7 mouse cellular contexts compared by ENCODE assay signal in genomic region chr1:75317241-75318201, GRCm38 (mm10). TPM values are rescaled to one million over a fixed set of nuclear protein-coding genes. Genes with fewer than 3 reads are reported as not detected.
DNase-seq lines count a peak whose midpoint lies in the region; ATAC-seq lines count a peak whose summit lies in the region.

Gene Dnpep (minus strand): TSS chr1:75317990.

- WGBS in intestine, embryonic 16.5 days, result under 1% methylated on average over 90 of the region's 92 CpGs
- WGBS in midbrain, embryonic 11.5 days, result under 1% methylated on average over 90 of the region's 92 CpGs

- peaks cover 11% of the 10 kb centered on the region for H3K4me1 ChIP-seq in intestine, embryonic 16.5 days (ENCODE audit: control insufficient read depth, insufficient read depth, low read length)
- peaks cover 9% of the 10 kb centered on the region for H3K4me1 ChIP-seq in midbrain, embryonic 11.5 days (ENCODE audit: control insufficient read depth, insufficient read depth, low read length)

- no peaks in the 10 kb centered on the region for H3K27me3 ChIP-seq in intestine, embryonic 16.5 days (replicated peaks; ENCODE audit: control insufficient read depth, insufficient read depth, low read length)
- H3K27me3 ChIP-seq in midbrain, embryonic 11.5 days (ENCODE audit: control insufficient read depth, insufficient read depth, low read length), result no peaks in the 10 kb centered on the region

- H3K4me3 ChIP-seq in intestine, embryonic 16.5 days (ENCODE audit: low read length), result peak within 1 kb of the TSS; percentile 79
- H3K4me3 ChIP-seq in midbrain, embryonic 11.5 days (ENCODE audit: low read depth, low read length), result peak within 1 kb of the TSS; percentile 58

- H3K36me3 ChIP-seq in intestine, embryonic 16.5 days (ENCODE audit: control insufficient read depth, insufficient read depth, low read length), result no peaks in the 10 kb centered on the region
- peaks cover 8% of the 10 kb centered on the region for H3K36me3 ChIP-seq in midbrain, embryonic 11.5 days (ENCODE audit: control insufficient read depth, insufficient read depth, low read length)

- DNase-seq in adrenal gland, adult 8-10 months, result peak; percentile 100
- DNase-seq in embryo, embryonic 9.5 days (ENCODE audit: extremely low spot score), result peak; percentile 100
- peak; percentile 100 for DNase-seq in gastrocnemius, postnatal 4 days (ENCODE audit: low spot score in 2 of 2)
- DNase-seq in left cerebral cortex, postnatal 36 days (ENCODE audit: low spot score in 2 of 2), result peak; percentile 100
- DNase-seq in midbrain, embryonic 11.5 days (ENCODE audit: low spot score, missing footprints), result peak; percentile 100
- peak; percentile 100 for DNase-seq in skeletal muscle tissue, adult 2 months (ENCODE audit: low read depth, low spot score)

- peak; percentile 97 for ATAC-seq in intestine, embryonic 16.5 days
- ATAC-seq in midbrain, embryonic 11.5 days (ENCODE audit: low FRiP score), result peak; percentile 98

- H3K27ac ChIP-seq in intestine, embryonic 16.5 days (ENCODE audit: low read length), result peak within 1 kb of the TSS; percentile 97
- peak within 1 kb of the TSS; percentile 80 for H3K27ac ChIP-seq in midbrain, embryonic 11.5 days (ENCODE audit: low read depth, low read length)

- intact Hi-C loops in left cerebral cortex, postnatal 36 days (cut with DNase I), result no loop called here

- H3K4me2 ChIP-seq in intestine, embryonic 16.5 days (ENCODE audit: low read depth, low read length), result peak within 1 kb of the TSS; percentile 85
- peak within 1 kb of the TSS; percentile 77 for H3K4me2 ChIP-seq in midbrain, embryonic 11.5 days

- peak within 1 kb of the TSS; percentile 87 for H3K9ac ChIP-seq in intestine, embryonic 16.5 days (ENCODE audit: low read depth, low read length)
- H3K9ac ChIP-seq in midbrain, embryonic 11.5 days (ENCODE audit: low read length), result peak within 1 kb of the TSS; percentile 79

- no peaks in the 10 kb centered on the region for H3K9me3 ChIP-seq in intestine, embryonic 16.5 days (ENCODE audit: control insufficient read depth, low read length)
- no peaks in the 10 kb centered on the region for H3K9me3 ChIP-seq in midbrain, embryonic 11.5 days (ENCODE audit: control insufficient read depth, low read length)

RNA-seq across cellular contexts. Expression of gene Dnpep, which starts in this region (rescaled TPM):
- 100 to 1,000 TPM; 101 to 112 (median 104) TPM for total RNA-seq in adrenal gland, adult 8-10 months (2022)
- total RNA-seq in gastrocnemius, postnatal 4 days (2021), result 10 to 100 TPM; 65.0 to 70.5 TPM
- polyA plus RNA-seq in intestine, embryonic 16.5 days (2015; fragmentation: Nextera tagmentation; extraction: Ambion mirVana), result 159 and 160 TPM in 2 replicates
- 10 to 100 TPM; 51.9 to 55.9 TPM for total RNA-seq in left cerebral cortex, postnatal 36 days (2021)
- polyA plus RNA-seq in midbrain, embryonic 11.5 days (2014; fragmentation: Nextera tagmentation; extraction: Ambion mirVana), result 149 TPM in 2 replicates

Comparison
In these comparisons a context has a peak if more than half of its experiments do, and no peak if none do; other contexts are left out.
1. Peak in every context shown above with its lines: DNase-seq, ATAC-seq, H3K4me3 ChIP-seq and H3K27ac ChIP-seq.